Mouse (Mus musculus) kidney, adult 2 months (tissue): ENCODE data around the gene Fam13a. TPM values are rescaled to one million over a fixed set of nuclear protein-coding genes. Genes with fewer than 3 reads are reported as not detected.

Source experiments
- DNase-seq: peaks from one replicate; pipeline ENCODE4 v3.0.0; 2021
- H3K27ac ChIP-seq: fragments of 200-500 bp; 2 replicates; pipeline ENCODE4 v1.5.1; 2012; ENCODE audit warnings: low read depth, low read length, control low read depth, inconsistent platforms; ENCODE audit not compliant: insufficient read depth
- H3K27me3 ChIP-seq: fragments of 200-500 bp; replicated peaks from 2 replicates; pipeline ENCODE4 v1.6.1; 2012; ENCODE audit warnings: mild to moderate bottlenecking, moderate library complexity, low read length, inconsistent platforms; ENCODE audit not compliant: control insufficient read depth, insufficient read depth
- H3K36me3 ChIP-seq: fragments of 200-500 bp; 2 replicates; pipeline ENCODE4 v1.6.1; 2012; ENCODE audit warnings: mild to moderate bottlenecking, moderate library complexity, low read length, inconsistent platforms; ENCODE audit not compliant: control insufficient read depth, insufficient read depth
- H3K4me1 ChIP-seq: fragments of 200-500 bp; 2 replicates; pipeline ENCODE4 v1.6.1; 2011; ENCODE audit warnings: low read length; ENCODE audit not compliant: control insufficient read depth, insufficient read depth
- H3K4me3 ChIP-seq: fragments of 200-500 bp; 2 replicates; pipeline ENCODE4 v1.5.1; 2011; ENCODE audit warnings: mild to moderate bottlenecking, low read depth, low read length, control low read depth; ENCODE audit not compliant: insufficient read depth
- CTCF ChIP-seq: fragments of 200-500 bp; conservative IDR thresholded peaks from 2 replicates; pipeline ENCODE4 v1.5.1; 2011; ENCODE audit warnings: low read depth, mild to moderate bottlenecking, control low read depth, low read length, moderate library complexity, mixed read lengths; ENCODE audit not compliant: insufficient read depth, insufficient read length
- POLR2A ChIP-seq: fragments of 200-500 bp; IDR thresholded peaks from one replicate; pipeline ENCODE4 v1.6.1; 2011; ENCODE audit warnings: low read depth, low read length, control low read depth
- WGBS: fragments of 180-500 bp; shearing (Covaris S2); methylation state at CpG from one replicate; pipeline ENCODE4 v1.1.7; 2018; 5-methylcytosine and 5-hydroxymethylcytosine counted together
- polyA plus RNA-seq: library from polyadenylated mRNA; depleted of rRNA; stranded (reverse); fragments of >200 nt; gene quantifications from 2 replicates; pipeline ENCODE4 v1.2.3, GENCODE M21; 2012

The Fam13a gene
- polyA plus RNA-seq, 1 experiment, result 22.5 TPM

GRCm38 (mm10) chr6:58999044-58999453 lies 25.3 kb downstream of the Fam13a start:
- DNase-seq, result peak; percentile 69
- Histone ChIP-seq H3K4me1 (peaks cover 11% of the 10 kb centered on the region), H3K27ac (peak overlapping the region; percentile 32), H3K36me3 (no peaks in the 10 kb centered on the region; the same call in 1 of the 2 replicates), H3K4me3 (no peak overlapping the region), H3K27me3 (no peaks in the 10 kb centered on the region)
- 4% methylated on average over 4 of the region's 4 CpGs for WGBS
- no peak for TF ChIP-seq POLR2A
- no peak for TF ChIP-seq CTCF

GRCm38 (mm10) chr6:58998528-58998927 lies 25.8 kb downstream of the Fam13a start:
- peaks cover 11% of the 10 kb centered on the region for H3K4me1 ChIP-seq
- H3K4me3 ChIP-seq, result no peak overlapping the region
- 22% methylated on average over 4 of the region's 4 CpGs for WGBS
- no peaks in the 10 kb centered on the region; the same call in 1 of the 2 replicates for H3K36me3 ChIP-seq
- H3K27me3 ChIP-seq, result no peaks in the 10 kb centered on the region
- DNase-seq, result peak; percentile 64
- TF ChIP-seq POLR2A, result no peak
- no peak for TF ChIP-seq CTCF
- H3K27ac ChIP-seq, result peak overlapping the region; percentile 32

- peak overlapping the region; percentile 57 for H3K27ac ChIP-seq
- TF ChIP-seq CTCF, result no peak
- no peak for TF ChIP-seq POLR2A
- DNase-seq, result peak; percentile 91
- no peaks in the 10 kb centered on the region; the same call in 1 of the 2 replicates for H3K36me3 ChIP-seq
- WGBS, result 29% methylated on average over 3 of the region's 3 CpGs
- peaks cover 28% of the 10 kb centered on the region for H3K4me1 ChIP-seq
- H3K27me3 ChIP-seq, result no peaks in the 10 kb centered on the region
- H3K4me3 ChIP-seq, result no peak overlapping the region
These were observed 35.2 kb downstream of the Fam13a start for GRCm38 (mm10) chr6:58989149-58989548.

DNA sequence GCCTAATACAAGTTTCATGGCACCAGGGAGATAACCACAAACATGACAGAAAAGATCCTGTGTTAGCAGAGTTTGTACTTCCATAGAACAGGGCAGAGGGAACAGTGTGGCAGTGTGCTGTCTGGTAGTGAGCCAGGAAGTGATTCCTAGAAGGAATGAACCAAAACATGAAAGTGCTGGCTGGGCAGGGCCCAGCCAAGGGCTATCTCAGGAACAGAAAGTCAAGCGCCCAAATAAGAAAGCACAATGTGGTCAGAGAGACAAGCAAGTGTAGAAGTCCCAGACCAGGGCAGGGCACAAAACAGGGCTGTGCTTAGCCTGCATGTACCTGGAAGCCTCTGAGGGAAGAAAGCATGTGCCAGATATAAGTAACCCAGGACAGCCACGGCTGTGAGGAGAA lies 35.6 kb downstream of the Fam13a start:
- H3K36me3 ChIP-seq, result no peaks in the 10 kb centered on the region; the same call in 1 of the 2 replicates
- 35% methylated on average over 2 of the region's 2 CpGs for whole genome bisulfite sequencing
- H3K4me1 ChIP-seq, result peaks cover 28% of the 10 kb centered on the region
- no peak overlapping the region for H3K4me3 ChIP-seq
- H3K27ac ChIP-seq, result peak overlapping the region; percentile 57
- H3K27me3 ChIP-seq, result no peaks in the 10 kb centered on the region
- peak; percentile 79 for DNase-seq
- TF ChIP-seq POLR2A, result no peak
- no peak for TF ChIP-seq CTCF

DNA sequence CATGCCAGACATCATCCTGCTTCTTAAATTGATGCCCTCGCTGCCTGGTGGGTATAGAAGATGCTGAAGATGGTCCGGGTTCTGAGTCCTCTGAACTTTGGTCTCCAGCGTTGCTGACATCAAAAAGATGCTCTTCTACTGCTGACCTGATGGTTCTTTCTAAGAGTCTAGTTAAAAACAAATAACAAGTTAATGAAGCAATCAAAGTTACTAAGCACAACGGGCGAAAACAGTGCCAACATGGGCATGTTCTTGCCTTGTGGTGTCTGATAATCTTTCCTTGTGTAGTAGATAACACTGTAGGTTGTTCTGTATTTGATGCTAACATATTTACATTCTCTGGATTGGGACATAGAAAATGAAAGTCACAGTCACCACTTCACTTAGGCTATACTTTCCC lies 37.2 kb downstream of the Fam13a start:
- Histone ChIP-seq H3K36me3 (no peaks in the 10 kb centered on the region; the same call in 1 of the 2 replicates), H3K4me3 (no peak overlapping the region), H3K27me3 (no peaks in the 10 kb centered on the region), H3K27ac (no peak overlapping the region), H3K4me1 (peaks cover 28% of the 10 kb centered on the region)
- WGBS, result 57% methylated on average over 5 of the region's 5 CpGs
- no peak for TF ChIP-seq POLR2A
- no peak for TF ChIP-seq CTCF
- peak; percentile 71 for DNase-seq

DNA sequence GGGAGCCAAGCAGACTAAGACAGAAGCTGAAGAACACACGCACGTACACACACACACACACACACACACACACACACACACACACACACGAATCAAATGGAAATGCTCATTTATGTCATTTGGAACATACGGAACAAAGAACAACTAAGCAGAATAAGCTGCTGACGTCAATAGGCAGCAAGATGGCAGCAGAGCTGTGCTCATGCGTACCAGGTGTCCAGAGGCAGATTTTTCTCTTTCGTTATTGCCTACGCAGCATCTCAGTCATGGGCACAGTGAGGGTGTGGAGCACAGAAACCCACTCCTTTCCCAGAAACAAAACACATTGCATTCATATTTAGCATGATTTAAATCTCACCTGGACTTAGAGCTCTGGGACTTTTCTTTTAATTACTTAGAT lies 39.2 kb downstream of the Fam13a start:
- 87% methylated on average over 8 of the region's 8 CpGs for WGBS
- H3K4me3 ChIP-seq, result no peak overlapping the region
- H3K27me3 ChIP-seq, result no peaks in the 10 kb centered on the region
- H3K4me1 ChIP-seq, result peaks cover 15% of the 10 kb centered on the region
- H3K36me3 ChIP-seq, result peaks cover 5% of the 10 kb centered on the region; the same call in 1 of the 2 replicates
- TF ChIP-seq CTCF, result peak; percentile 22; the same call in 1 of the 2 replicates
- TF ChIP-seq POLR2A, result no peak
- no peak for DNase-seq
- H3K27ac ChIP-seq, result no peak overlapping the region

DNA sequence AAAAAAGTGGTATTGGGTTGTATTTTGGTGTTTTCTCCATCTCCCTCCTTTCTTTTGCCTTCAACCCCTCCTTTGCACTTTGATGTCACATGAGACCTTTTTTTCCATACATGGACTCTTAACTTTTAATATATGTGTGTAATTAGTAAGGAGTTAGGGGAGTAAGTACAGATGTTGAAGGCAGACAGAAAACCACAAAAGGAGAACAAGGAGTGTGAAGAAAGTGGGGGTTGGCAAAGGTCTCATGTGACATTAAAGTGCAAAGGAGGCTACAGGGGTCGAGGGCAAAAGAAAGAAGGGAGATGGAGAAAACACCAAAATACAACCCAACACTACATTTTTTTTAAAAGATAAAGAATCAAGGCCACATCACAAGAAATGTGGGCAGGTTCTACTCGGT lies 49.1 kb downstream of the Fam13a start:
- no peak overlapping the region for H3K4me3 ChIP-seq
- 34% methylated on average over 2 of the region's 2 CpGs for WGBS
- no peaks in the 10 kb centered on the region; the same call in 1 of the 2 replicates for H3K4me1 ChIP-seq
- peaks cover 13% of the 10 kb centered on the region for H3K36me3 ChIP-seq
- TF ChIP-seq CTCF, result no peak
- TF ChIP-seq POLR2A, result no peak
- H3K27me3 ChIP-seq, result no peaks in the 10 kb centered on the region
- H3K27ac ChIP-seq, result peak overlapping the region; percentile 22; the same call in 1 of the 2 replicates
- DNase-seq, result no peak

DNA sequence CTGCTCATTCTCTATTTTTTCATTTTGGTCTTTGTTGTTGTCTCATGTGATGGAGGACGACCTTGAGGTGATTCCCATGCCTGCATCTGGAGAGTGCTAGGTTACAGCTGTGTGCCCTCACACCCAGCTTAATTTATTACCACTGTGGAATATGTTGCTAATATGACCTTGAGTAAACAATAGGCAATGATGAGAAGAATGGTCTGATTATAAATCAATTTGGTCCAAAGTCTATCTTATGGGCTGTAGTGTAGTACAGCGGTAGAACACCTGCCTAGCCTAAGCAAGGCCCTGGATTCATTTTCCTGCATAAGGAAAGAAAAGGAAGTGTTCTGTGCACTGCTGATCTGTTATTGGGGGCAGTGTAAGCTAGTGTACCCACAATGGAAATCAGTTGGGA lies 49.9 kb downstream of the Fam13a start:
- peaks cover 13% of the 10 kb centered on the region for H3K36me3 ChIP-seq
- TF ChIP-seq POLR2A (no peak), CTCF (no peak)
- no peak for DNase-seq
- no peak overlapping the region for H3K27ac ChIP-seq
- H3K27me3 ChIP-seq, result no peaks in the 10 kb centered on the region
- H3K4me1 ChIP-seq, result no peaks in the 10 kb centered on the region; the same call in 1 of the 2 replicates
- no peak overlapping the region for H3K4me3 ChIP-seq
- 77% methylated on average over 2 of the region's 2 CpGs for WGBS
